ENCODE assay signal across 13 mouse cellular contexts in the genomic region with DNA sequence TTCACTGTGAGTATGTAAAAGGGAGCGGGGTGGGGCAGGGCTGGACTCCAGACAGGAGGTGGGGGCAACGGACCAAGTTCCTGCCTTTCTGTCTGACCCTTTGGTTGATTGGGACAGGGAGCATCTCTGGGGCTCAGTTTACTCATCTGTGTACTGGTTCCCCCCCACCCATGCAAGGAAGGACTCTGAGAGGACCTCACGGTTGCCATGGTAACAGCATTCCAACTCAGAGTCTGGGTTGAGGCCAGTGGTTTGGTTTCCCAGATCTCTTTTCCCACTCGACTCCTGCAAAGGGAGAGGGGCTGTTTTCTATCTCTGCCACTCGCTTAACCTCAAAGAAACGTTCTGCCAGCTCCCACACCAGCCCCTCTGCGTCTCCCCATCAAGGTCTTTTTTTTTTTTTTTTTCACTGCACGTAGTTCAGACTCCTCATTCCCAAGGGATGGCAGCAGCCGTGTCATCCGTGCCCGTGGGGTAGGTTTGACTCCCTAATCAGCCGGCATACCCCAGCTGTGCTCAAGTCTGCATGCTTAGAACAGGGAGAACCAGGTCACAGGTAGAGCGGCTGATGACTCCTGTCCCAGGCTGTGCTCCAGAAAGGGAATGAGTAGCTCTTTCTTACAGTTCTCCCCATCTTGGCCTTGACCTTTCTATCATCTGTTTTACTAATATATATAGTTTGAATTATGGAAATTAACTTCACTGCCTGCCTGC. TPM values are rescaled to one million over a fixed set of nuclear protein-coding genes. Genes with fewer than 3 reads are reported as not detected.
DNase-seq lines count a peak whose midpoint lies in the region; ATAC-seq and TF ChIP-seq lines count a peak whose summit lies in the region.
"Had no signal": no experiment of that assay in that cellular context is flagged by ENCODE, and none has a peak within 500 bp of the region (broad histone marks: within the 10 kb centered on the region; RNA-seq: fewer than 3 reads in every experiment).

No protein-coding gene starts in this region.

- no peaks in the 10 kb centered on the region for H3K9me3 ChIP-seq in embryonic facial prominence, embryonic 12.5 days
- no peaks in the 10 kb centered on the region for H3K9me3 ChIP-seq in midbrain, embryonic 15.5 days
- H3K9me3 ChIP-seq: neural tube, embryonic 12.5 days had no signal

- H3K4me1 ChIP-seq in embryonic facial prominence, embryonic 12.5 days: peaks cover 9% of the 10 kb centered on the region
- H3K4me1 ChIP-seq in midbrain, embryonic 15.5 days: peaks cover 13% of the 10 kb centered on the region
- no peaks in the 10 kb centered on the region for H3K4me1 ChIP-seq in cerebellum, adult 2 months (ENCODE audit: control insufficient read depth, insufficient read depth, low read length)

- ATAC-seq in embryonic facial prominence, embryonic 12.5 days (ENCODE audit: insufficient number of reproducible peaks, insufficient read depth, low FRiP score, low TSS enrichment): peak; percentile 31; the same call in 1 of the 2 replicates
- ATAC-seq in midbrain, embryonic 15.5 days (replicated peaks): peak; percentile 58
- ATAC-seq in megakaryocyte, adult 5-6 weeks (ENCODE audit: poor library complexity, severe bottlenecking): no peak

- no peak overlapping the region for H3K4me2 ChIP-seq in embryonic facial prominence, embryonic 12.5 days (replicated peaks)
- H3K4me2 ChIP-seq in midbrain, embryonic 15.5 days: 0 out of 2 replicates have a peak overlapping the region, but pooled peaks have one; percentile 19
- H3K4me2 ChIP-seq: liver, embryonic 11.5 days; neural tube, embryonic 12.5 days had no signal

- H3K27me3 ChIP-seq in embryonic facial prominence, embryonic 12.5 days: no peaks in the 10 kb centered on the region
- H3K27me3 ChIP-seq in midbrain, embryonic 15.5 days (replicated peaks): no peaks in the 10 kb centered on the region
- H3K27me3 ChIP-seq in cerebellum, adult 2 months (ENCODE audit: control insufficient read depth, insufficient read depth, low read length): no peaks in the 10 kb centered on the region
- H3K27me3 ChIP-seq: neural tube, embryonic 12.5 days had no signal

- 28% methylated on average over 13 of the region's 13 CpGs for WGBS in embryonic facial prominence, embryonic 12.5 days
- 33% methylated on average over 13 of the region's 13 CpGs for WGBS in midbrain, embryonic 15.5 days
- WGBS in cerebellum, adult 2 months: 19% methylated on average over 13 of the region's 13 CpGs

- no peak overlapping the region for H3K4me3 ChIP-seq in layer of hippocampus, adult 2 months
- no peak overlapping the region for H3K4me3 ChIP-seq in embryonic facial prominence, embryonic 12.5 days
- no peak overlapping the region for H3K4me3 ChIP-seq in midbrain, embryonic 15.5 days
- no peak overlapping the region for H3K4me3 ChIP-seq in cerebellum, adult 2 months (replicated peaks; ENCODE audit: insufficient read depth, low read depth, low read length)
- H3K4me3 ChIP-seq: neural tube, embryonic 12.5 days had no signal

- TF ChIP-seq POLR2A in cerebellum, adult 2 months (IDR thresholded peaks at IDR 0.05; ENCODE audit: borderline replicate concordance, insufficient read depth, low read length): no peak

- DNase-seq in layer of hippocampus, adult 2 months (ENCODE audit: low spot score in 2 of 2): peak in 1 of 2 experiments; percentile 42
- DNase-seq in layer of hippocampus, adult 9-11 months: no peak
- DNase-seq in ZHBTc4 (ENCODE audit: low read depth, low spot score): peak; percentile 57
- DNase-seq in cerebellum, adult 2 months: no peak
- DNase-seq: cerebellum, adult 11-12 months had no signal

- H3K9ac ChIP-seq in embryonic facial prominence, embryonic 12.5 days: no peak overlapping the region
- H3K9ac ChIP-seq in midbrain, embryonic 15.5 days: no peak overlapping the region
- H3K9ac ChIP-seq: neural tube, embryonic 12.5 days had no signal

- H3K36me3 ChIP-seq in embryonic facial prominence, embryonic 12.5 days: no peaks in the 10 kb centered on the region; the same call in 1 of the 2 replicates
- no peaks in the 10 kb centered on the region for H3K36me3 ChIP-seq in midbrain, embryonic 15.5 days (replicated peaks)
- H3K36me3 ChIP-seq: neural tube, embryonic 12.5 days had no signal

- H3K27ac ChIP-seq in layer of hippocampus, adult 2 months: peak overlapping the region; percentile 51
- no peak overlapping the region for H3K27ac ChIP-seq in embryonic facial prominence, embryonic 12.5 days
- peak overlapping the region; percentile 16; the same call in 1 of the 2 replicates for H3K27ac ChIP-seq in midbrain, embryonic 15.5 days
- H3K27ac ChIP-seq in cerebellum, adult 2 months (ENCODE audit: insufficient read depth, low read length): no peak overlapping the region
- H3K27ac ChIP-seq: neural tube, embryonic 12.5 days had no signal

- no peak for TF ChIP-seq CTCF in layer of hippocampus, adult 2 months (conservative IDR thresholded peaks at IDR 0.05)
- TF ChIP-seq CTCF in cerebellum, adult 2 months (IDR thresholded peaks at IDR 0.05; ENCODE audit: borderline replicate concordance, insufficient read depth, low read depth, low read length): no peak

RNA-seq across cellular contexts. Expression of a gene that starts 10.2 kb away (rescaled TPM):
- total RNA-seq in layer of hippocampus, adult 2 months (2021): not detected
- not detected in 2 replicates for polyA plus RNA-seq in embryonic facial prominence, embryonic 12.5 days (2016; fragmentation: Nextera tagmentation; extraction: Ambion mirVana)
- not detected in 2 replicates for polyA plus RNA-seq in midbrain, embryonic 15.5 days (2015; fragmentation: Nextera tagmentation; extraction: Ambion mirVana)
- polyA plus RNA-seq in cerebellum, adult 2 months (2012; rRNA removed): not detected in 2 replicates
- total RNA-seq in megakaryocyte, adult 5-6 weeks (2015): not detected in 2 replicates
- not detected in 2 replicates for total RNA-seq in megakaryocyte, adult 5-6 weeks (2017)
- total RNA-seq: gastrocnemius, adult 18-20 months; hematopoietic stem cell, adult 5-6 weeks had no signal
- polyA plus RNA-seq: liver, embryonic 11.5 days; neural tube, embryonic 12.5 days; stomach, embryonic 16.5 days had no signal

RNA-seq across cellular contexts. Expression of a gene that starts 11.4 kb away (rescaled TPM):
- total RNA-seq in layer of hippocampus, adult 2 months (2021): 1 to 10 TPM; 1.3 to 2.4 TPM
- polyA plus RNA-seq in embryonic facial prominence, embryonic 12.5 days (2016; fragmentation: Nextera tagmentation; extraction: Ambion mirVana): 2.8 and 3.6 TPM in 2 replicates
- 1.7 and 1.9 TPM in 2 replicates for polyA plus RNA-seq in midbrain, embryonic 15.5 days (2015; fragmentation: Nextera tagmentation; extraction: Ambion mirVana)
- polyA plus RNA-seq in cerebellum, adult 2 months (2012; rRNA removed): 0.71 and 1.0 TPM in 2 replicates
- total RNA-seq in megakaryocyte, adult 5-6 weeks (2015): 0.52 and 0.94 TPM in 2 replicates
- total RNA-seq in megakaryocyte, adult 5-6 weeks (2017): 2.2 and 2.3 TPM in 2 replicates
- total RNA-seq: hematopoietic stem cell, adult 5-6 weeks had no signal

RNA-seq across cellular contexts. Expression of a gene that starts 17.4 kb away (rescaled TPM):
- total RNA-seq in layer of hippocampus, adult 2 months (2021): 100 to 1,000 TPM; 532 to 547 TPM
- polyA plus RNA-seq in embryonic facial prominence, embryonic 12.5 days (2016; fragmentation: Nextera tagmentation; extraction: Ambion mirVana): 7.0 and 7.5 TPM in 2 replicates
- 66.7 and 67.3 TPM in 2 replicates for polyA plus RNA-seq in midbrain, embryonic 15.5 days (2015; fragmentation: Nextera tagmentation; extraction: Ambion mirVana)
- polyA plus RNA-seq in cerebellum, adult 2 months (2012; rRNA removed): 20.2 and 25.1 TPM in 2 replicates
- total RNA-seq in megakaryocyte, adult 5-6 weeks (2015): not detected in 2 replicates
- total RNA-seq in megakaryocyte, adult 5-6 weeks (2017): 0.04 TPM in 1 of 2 replicates, not detected in the other

RNA-seq across cellular contexts. Expression of a gene that starts 30.1 kb away (rescaled TPM):
- 10 to 100 TPM; 26.9 to 27.6 TPM for total RNA-seq in layer of hippocampus, adult 2 months (2021)
- 11.3 and 14.1 TPM in 2 replicates for polyA plus RNA-seq in embryonic facial prominence, embryonic 12.5 days (2016; fragmentation: Nextera tagmentation; extraction: Ambion mirVana)
- 26.0 and 27.7 TPM in 2 replicates for polyA plus RNA-seq in midbrain, embryonic 15.5 days (2015; fragmentation: Nextera tagmentation; extraction: Ambion mirVana)
- polyA plus RNA-seq in cerebellum, adult 2 months (2012; rRNA removed): 32.4 and 34.4 TPM in 2 replicates
- 6.2 and 7.6 TPM in 2 replicates for total RNA-seq in megakaryocyte, adult 5-6 weeks (2015)
- total RNA-seq in megakaryocyte, adult 5-6 weeks (2017): 16.6 and 17.7 TPM in 2 replicates

RNA-seq across cellular contexts. Expression of a gene that starts 31.9 kb away (rescaled TPM):
- 10 to 100 TPM; 23.1 to 23.9 TPM for total RNA-seq in layer of hippocampus, adult 2 months (2021)
- polyA plus RNA-seq in embryonic facial prominence, embryonic 12.5 days (2016; fragmentation: Nextera tagmentation; extraction: Ambion mirVana): 29.4 and 29.6 TPM in 2 replicates
- polyA plus RNA-seq in midbrain, embryonic 15.5 days (2015; fragmentation: Nextera tagmentation; extraction: Ambion mirVana): 10.1 and 10.2 TPM in 2 replicates
- polyA plus RNA-seq in cerebellum, adult 2 months (2012; rRNA removed): 1.5 and 2.2 TPM in 2 replicates
- total RNA-seq in megakaryocyte, adult 5-6 weeks (2015): 4.9 and 9.4 TPM in 2 replicates
- 12.0 and 15.8 TPM in 2 replicates for total RNA-seq in megakaryocyte, adult 5-6 weeks (2017)

Comparison
In these comparisons a context has a peak if more than half of its experiments do, and no peak if none do; other contexts are left out.
1. H3K27ac ChIP-seq: peak in layer of hippocampus, adult 2 months (single experiment) and midbrain, embryonic 15.5 days (single experiment); none in embryonic facial prominence, embryonic 12.5 days (single experiment) and cerebellum, adult 2 months (single experiment).